Mouse (Mus musculus): ENCODE data around the gene Scaf4.
A peak's percentile ranks its signal among the peaks of the same experiment; 100 is the strongest.

Gene Scaf4

GRCm38 (mm10) chr16:90283905-90284891 is at the start of gene Scaf4:
Gene Scaf4, minus strand, starts transcription at chr16:90284503.
- peak; percentile 97 to 98 for DNase-seq

GRCm38 (mm10) chr16:90332553-90332952 is 48.2 kb upstream of the Scaf4 start:
- DNase-seq, result no peak

GRCm38 (mm10) chr16:90330979-90331378 is 46.7 kb upstream of the Scaf4 start:
- DNase-seq, result no peak

- no peak for DNase-seq
Observed at GRCm38 (mm10) chr16:90329511-90329910, 45.2 kb upstream of the Scaf4 start.

GRCm38 (mm10) chr16:90322850-90323528 is 38.7 kb upstream of the Scaf4 start:
- peak; percentile 97 to 98 for DNase-seq

- peak; percentile 70 to 78 for DNase-seq
Observed at GRCm38 (mm10) chr16:90319321-90319720, 35.0 kb upstream of the Scaf4 start.

GRCm38 (mm10) chr16:90318372-90318926 is 34.1 kb upstream of the Scaf4 start:
- DNase-seq, result peak; percentile 36 to 54

- peak in 1 of 2 experiments; percentile 14 for DNase-seq
Observed at GRCm38 (mm10) chr16:90317777-90318176, 33.5 kb upstream of the Scaf4 start.

GRCm38 (mm10) chr16:90315881-90316280 is 31.6 kb upstream of the Scaf4 start:
- no peak for DNase-seq

- peak; percentile 69 to 76 for DNase-seq
Observed at GRCm38 (mm10) chr16:90312449-90313082, 28.3 kb upstream of the Scaf4 start.

GRCm38 (mm10) chr16:90310488-90311135 is 26.3 kb upstream of the Scaf4 start:
- no peak for DNase-seq

GRCm38 (mm10) chr16:90309784-90310183 is 25.5 kb upstream of the Scaf4 start:
- DNase-seq, result no peak

GRCm38 (mm10) chr16:90303988-90304299 is 19.6 kb upstream of the Scaf4 start:
- DNase-seq, result no peak

GRCm38 (mm10) chr16:90303286-90303987 is 19.1 kb upstream of the Scaf4 start:
- DNase-seq, result no peak

- DNase-seq, result no peak
Observed at GRCm38 (mm10) chr16:90301706-90302105, 17.4 kb upstream of the Scaf4 start.

GRCm38 (mm10) chr16:90300896-90301295 is 16.6 kb upstream of the Scaf4 start:
- no peak for DNase-seq

GRCm38 (mm10) chr16:90299591-90299990 is 15.3 kb upstream of the Scaf4 start:
- no peak for DNase-seq

- DNase-seq, result no peak
Observed at GRCm38 (mm10) chr16:90298426-90299300, 14.4 kb upstream of the Scaf4 start.

GRCm38 (mm10) chr16:90297479-90298425 is 13.4 kb upstream of the Scaf4 start:
- no peak for DNase-seq

- no peak for DNase-seq
Observed at GRCm38 (mm10) chr16:90291675-90292074, 7.4 kb upstream of the Scaf4 start.

All from cerebellum, postnatal 10 days (tissue).